Mouse (Mus musculus): ENCODE data around the gene Tapt1. TPM values are rescaled to one million over a fixed set of nuclear protein-coding genes. Genes with fewer than 3 reads are reported as not detected.
"Not testable (repeated sequence)": the region's sequence is repeated elsewhere in the genome, so short reads cannot be mapped to it uniquely, and the experiment has no call there.

Gene Tapt1
- total and polyA plus RNA-seq, 2 experiments from 2014 or later = 15.7 to 36.4 TPM

DNA sequence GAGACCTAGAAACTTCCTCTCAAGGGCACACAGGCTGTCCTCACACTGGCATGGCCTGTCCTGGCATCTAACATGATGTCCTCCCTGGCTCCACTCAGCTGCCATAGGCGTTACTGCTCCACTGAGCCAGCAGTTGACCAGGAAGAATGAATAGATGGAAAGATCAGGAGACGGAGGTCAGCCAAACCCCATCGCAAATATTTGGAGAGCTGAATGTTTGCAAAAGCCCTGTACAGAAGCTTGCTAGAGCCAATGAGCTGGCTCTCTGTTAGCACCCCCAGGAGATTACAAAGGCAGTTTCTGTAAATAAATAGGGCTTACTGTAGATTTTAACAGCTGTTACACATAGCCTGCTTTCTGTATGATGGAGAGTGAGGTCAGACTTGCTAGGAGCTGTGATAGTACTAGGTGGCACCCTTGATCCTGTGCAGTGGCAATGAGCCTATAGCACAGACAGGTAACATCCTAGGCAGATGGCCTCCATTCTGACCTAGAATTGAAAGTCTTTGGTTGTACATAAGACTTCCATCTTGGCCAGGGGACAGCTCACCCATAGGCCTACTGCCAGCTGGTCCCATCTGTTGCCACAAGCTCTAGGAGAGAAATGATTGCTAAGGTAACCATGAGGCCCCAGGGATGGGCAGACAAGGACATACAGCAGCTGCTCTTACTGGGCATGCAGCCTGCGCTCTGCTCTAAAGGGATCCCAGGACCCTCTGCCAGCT is 74.9 kb downstream of the Tapt1 start:
- Histone ChIP-seq H3K27ac (ENCODE audit: low read depth) (no peak overlapping the region), H3K4me2 (ENCODE audit: low read depth, low read length) (no peak overlapping the region), H3K4me3 (ENCODE audit: low read depth, low read length) (no peak overlapping the region), H3K27me3 (ENCODE audit: control insufficient read depth, insufficient read depth, low read length) (no peaks in the 10 kb centered on the region), H3K36me3 (replicated peaks; ENCODE audit: control insufficient read depth, insufficient read depth, low read length) (no peaks in the 10 kb centered on the region), H3K4me1 (ENCODE audit: control insufficient read depth, insufficient read depth) (no peaks in the 10 kb centered on the region), H3K9ac (replicated peaks; ENCODE audit: low read depth, low read length) (no peak overlapping the region), H3K9me3 (replicated peaks; ENCODE audit: control insufficient read depth, low read length) (no peaks in the 10 kb centered on the region)
- DNase-seq (ENCODE audit: low spot score) = no peak
- ATAC-seq (ENCODE audit: insufficient read depth, low read depth) = no peak
- TF ChIP-seq CTCF (IDR thresholded peaks at IDR 0.05; ENCODE audit: low read depth) = no peak
- TF ChIP-seq EP300 (IDR thresholded peaks at IDR 0.05; ENCODE audit: low read depth) = no peak
- 75% methylated on average over 4 of the region's 4 CpGs for WGBS

DNA sequence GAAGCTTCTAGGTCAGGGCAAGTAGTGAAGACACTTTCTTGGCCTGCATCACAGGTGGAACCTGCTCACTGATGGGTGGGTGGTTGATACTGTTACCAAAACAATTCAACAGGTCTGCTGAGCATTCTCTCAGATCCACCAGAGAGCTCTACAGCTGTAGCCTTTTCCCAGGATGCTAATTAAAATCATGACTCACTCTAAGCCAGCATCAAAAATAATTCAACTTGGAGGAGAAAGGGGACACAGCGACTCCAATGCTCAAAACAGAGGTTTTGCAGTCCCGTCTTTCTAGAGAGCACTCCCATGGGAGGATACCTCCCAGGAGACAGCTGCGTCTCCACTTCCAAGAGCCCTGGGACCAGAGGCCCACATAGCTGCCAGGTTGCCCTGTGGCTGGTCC is 78.7 kb downstream of the Tapt1 start:
- H3K27me3 ChIP-seq (ENCODE audit: control insufficient read depth, insufficient read depth, low read length) = no peaks in the 10 kb centered on the region
- H3K4me1 ChIP-seq (ENCODE audit: control insufficient read depth, insufficient read depth) = no peaks in the 10 kb centered on the region
- H3K4me2 ChIP-seq (ENCODE audit: low read depth, low read length) = no peak overlapping the region
- H3K9me3 ChIP-seq (replicated peaks; ENCODE audit: control insufficient read depth, low read length) = no peaks in the 10 kb centered on the region
- no peak overlapping the region for H3K4me3 ChIP-seq (ENCODE audit: low read depth, low read length)
- no peak overlapping the region for H3K27ac ChIP-seq (ENCODE audit: low read depth)
- no peaks in the 10 kb centered on the region for H3K36me3 ChIP-seq (replicated peaks; ENCODE audit: control insufficient read depth, insufficient read depth, low read length)
- WGBS = 80% methylated on average over 3 of the region's 3 CpGs
- TF ChIP-seq CTCF (IDR thresholded peaks at IDR 0.05; ENCODE audit: low read depth) (no peak), EP300 (IDR thresholded peaks at IDR 0.05; ENCODE audit: low read depth) (no peak)
- no peak for ATAC-seq (ENCODE audit: insufficient read depth, low read depth)
- no peak for DNase-seq (ENCODE audit: low spot score)
- H3K9ac ChIP-seq (replicated peaks; ENCODE audit: low read depth, low read length) = no peak overlapping the region

DNA sequence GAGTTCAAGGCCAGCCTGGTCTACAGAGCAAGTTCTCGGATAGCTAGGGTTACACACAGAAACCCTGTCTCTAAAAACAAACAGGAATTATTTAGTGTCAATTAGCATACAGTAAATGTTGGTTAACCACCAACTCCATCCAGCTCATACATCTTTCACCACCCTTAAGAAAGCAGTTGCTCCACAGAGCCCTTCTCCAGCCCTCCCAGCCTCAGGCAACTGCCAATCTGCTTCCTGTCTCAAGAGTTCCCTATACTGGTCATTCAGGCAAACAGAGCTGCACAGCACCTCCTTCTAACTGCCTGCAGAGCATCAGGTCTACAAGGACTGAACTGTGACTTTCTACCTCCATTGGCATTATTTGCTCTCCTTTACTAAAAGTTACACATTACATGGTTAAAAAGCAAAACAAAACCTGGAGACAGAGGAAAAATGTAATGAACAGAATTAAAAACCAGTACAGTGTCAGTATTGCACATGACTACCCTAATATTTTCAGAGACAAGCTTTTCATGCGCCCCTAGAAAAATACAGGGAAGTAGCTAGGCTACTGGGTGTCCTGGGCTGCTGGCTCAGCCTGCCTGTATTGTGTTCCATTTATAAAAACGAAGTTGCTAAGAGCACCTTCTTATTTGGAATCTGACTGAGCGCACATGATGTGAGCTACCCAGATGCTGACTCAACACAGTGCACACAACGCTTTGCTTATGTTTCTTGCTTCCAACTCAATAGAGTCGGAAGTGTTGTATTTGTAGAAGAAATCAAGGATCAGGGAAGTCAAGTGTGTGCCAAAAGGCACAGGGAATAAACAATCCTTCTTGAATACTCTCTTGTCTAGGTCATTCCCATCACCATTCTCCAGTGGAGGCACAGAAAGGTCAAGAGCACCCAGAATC is 79.7 kb downstream of the Tapt1 start:
- TF ChIP-seq EP300 (IDR thresholded peaks at IDR 0.05; ENCODE audit: low read depth) (no peak), CTCF (IDR thresholded peaks at IDR 0.05; ENCODE audit: low read depth) (no peak)
- ATAC-seq (ENCODE audit: insufficient read depth, low read depth) = no peak
- H3K27ac ChIP-seq (ENCODE audit: low read depth) = no peak overlapping the region
- no peak for DNase-seq (ENCODE audit: low spot score)
- no peaks in the 10 kb centered on the region for H3K9me3 ChIP-seq (replicated peaks; ENCODE audit: control insufficient read depth, low read length)
- H3K27me3 ChIP-seq (ENCODE audit: control insufficient read depth, insufficient read depth, low read length) = no peaks in the 10 kb centered on the region
- H3K4me3 ChIP-seq (ENCODE audit: low read depth, low read length) = no peak overlapping the region
- no peaks in the 10 kb centered on the region for H3K4me1 ChIP-seq (ENCODE audit: control insufficient read depth, insufficient read depth)
- H3K9ac ChIP-seq (replicated peaks; ENCODE audit: low read depth, low read length) = no peak overlapping the region
- WGBS = 70% methylated on average over 6 of the region's 6 CpGs
- H3K36me3 ChIP-seq (replicated peaks; ENCODE audit: control insufficient read depth, insufficient read depth, low read length) = no peaks in the 10 kb centered on the region
- no peak overlapping the region for H3K4me2 ChIP-seq (ENCODE audit: low read depth, low read length)

DNA sequence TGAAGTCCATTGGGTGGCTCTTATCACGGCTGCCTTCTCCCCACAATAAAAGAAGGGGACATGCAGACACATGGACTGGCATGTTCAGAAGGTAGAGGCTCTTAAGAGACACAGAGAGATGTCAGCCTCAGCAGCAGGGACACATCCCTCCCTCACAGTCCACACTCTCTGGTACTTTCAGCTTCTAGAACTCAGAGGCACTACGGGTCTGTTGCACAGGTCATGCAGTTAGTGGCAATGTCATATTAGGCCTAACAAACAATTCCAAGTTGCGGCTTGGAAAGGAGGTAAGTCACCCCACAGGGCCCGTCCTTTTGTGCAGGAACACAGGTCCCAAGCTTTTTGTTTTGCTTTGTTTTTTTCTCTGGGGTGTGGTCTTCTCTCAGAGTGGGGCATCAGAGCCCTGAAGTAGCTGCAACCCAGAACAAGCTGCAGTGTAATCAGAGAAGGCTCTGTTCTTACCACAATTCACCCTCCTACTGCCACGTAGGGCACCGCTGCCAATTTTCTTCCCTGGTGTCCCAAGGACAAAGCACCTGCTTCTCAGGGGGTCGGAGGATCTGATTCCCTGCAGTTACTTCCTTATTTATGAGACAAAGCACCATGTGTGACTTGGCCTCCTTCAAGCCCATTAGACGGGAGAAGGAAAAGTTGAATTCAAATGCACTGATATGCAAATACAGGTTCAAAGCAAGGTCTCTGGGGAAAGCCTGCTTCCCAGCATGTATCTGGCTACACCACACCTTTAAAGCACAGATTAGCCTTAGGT is 82.8 kb downstream of the Tapt1 start:
- DNase-seq (ENCODE audit: low spot score) = no peak
- no peak for ATAC-seq (ENCODE audit: insufficient read depth, low read depth)
- H3K27me3 ChIP-seq (ENCODE audit: control insufficient read depth, insufficient read depth, low read length) = no peaks in the 10 kb centered on the region
- no peak for TF ChIP-seq CTCF (IDR thresholded peaks at IDR 0.05; ENCODE audit: low read depth)
- no peak for TF ChIP-seq EP300 (IDR thresholded peaks at IDR 0.05; ENCODE audit: low read depth)
- H3K9ac ChIP-seq (replicated peaks; ENCODE audit: low read depth, low read length) = no peak overlapping the region
- no peaks in the 10 kb centered on the region for H3K9me3 ChIP-seq (replicated peaks; ENCODE audit: control insufficient read depth, low read length)
- no peak overlapping the region for H3K4me2 ChIP-seq (ENCODE audit: low read depth, low read length)
- WGBS = 43% methylated on average over 8 of the region's 8 CpGs
- no peaks in the 10 kb centered on the region for H3K36me3 ChIP-seq (replicated peaks; ENCODE audit: control insufficient read depth, insufficient read depth, low read length)
- no peak overlapping the region for H3K27ac ChIP-seq (ENCODE audit: low read depth)
- no peaks in the 10 kb centered on the region for H3K4me1 ChIP-seq (ENCODE audit: control insufficient read depth, insufficient read depth)
- no peak overlapping the region for H3K4me3 ChIP-seq (ENCODE audit: low read depth, low read length)

DNA sequence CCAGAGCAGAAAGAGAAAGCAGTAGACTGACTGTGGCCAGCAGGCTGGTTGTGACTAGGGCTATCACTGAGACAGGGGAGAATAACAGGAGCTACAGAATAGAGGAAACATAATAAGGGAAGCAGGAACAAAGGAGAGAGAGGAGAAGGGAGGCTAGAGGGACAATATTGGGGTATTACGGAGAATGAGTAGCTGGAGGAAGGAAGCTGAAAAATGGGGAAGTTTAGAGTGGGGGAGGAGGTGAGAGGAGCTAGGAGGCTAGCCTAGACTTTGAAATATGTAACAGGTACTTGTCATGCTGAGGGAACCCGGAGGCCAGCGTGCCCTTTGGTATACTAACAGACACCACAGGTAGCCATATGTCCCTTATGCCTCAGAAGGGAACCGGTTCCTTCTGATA is 98.9 kb downstream of the Tapt1 start:
- no peak overlapping the region for H3K27ac ChIP-seq (ENCODE audit: low read depth)
- no peak overlapping the region for H3K4me3 ChIP-seq (ENCODE audit: low read depth, low read length)
- H3K4me2 ChIP-seq (ENCODE audit: low read depth, low read length) = no peak overlapping the region
- H3K27me3 ChIP-seq (ENCODE audit: control insufficient read depth, insufficient read depth, low read length) = no peaks in the 10 kb centered on the region
- no peak overlapping the region for H3K9ac ChIP-seq (replicated peaks; ENCODE audit: low read depth, low read length)
- ATAC-seq (ENCODE audit: insufficient read depth, low read depth) (no peak), DNase-seq (ENCODE audit: low spot score) (no peak)
- H3K9me3 ChIP-seq (replicated peaks; ENCODE audit: control insufficient read depth, low read length) = no peaks in the 10 kb centered on the region
- TF ChIP-seq EP300 (IDR thresholded peaks at IDR 0.05; ENCODE audit: low read depth) (no peak), CTCF (IDR thresholded peaks at IDR 0.05; ENCODE audit: low read depth) (no peak)
- no peaks in the 10 kb centered on the region for H3K4me1 ChIP-seq (ENCODE audit: control insufficient read depth, insufficient read depth)
- WGBS = 71% methylated on average over 4 of the region's 4 CpGs
- no peaks in the 10 kb centered on the region for H3K36me3 ChIP-seq (replicated peaks; ENCODE audit: control insufficient read depth, insufficient read depth, low read length)

DNA sequence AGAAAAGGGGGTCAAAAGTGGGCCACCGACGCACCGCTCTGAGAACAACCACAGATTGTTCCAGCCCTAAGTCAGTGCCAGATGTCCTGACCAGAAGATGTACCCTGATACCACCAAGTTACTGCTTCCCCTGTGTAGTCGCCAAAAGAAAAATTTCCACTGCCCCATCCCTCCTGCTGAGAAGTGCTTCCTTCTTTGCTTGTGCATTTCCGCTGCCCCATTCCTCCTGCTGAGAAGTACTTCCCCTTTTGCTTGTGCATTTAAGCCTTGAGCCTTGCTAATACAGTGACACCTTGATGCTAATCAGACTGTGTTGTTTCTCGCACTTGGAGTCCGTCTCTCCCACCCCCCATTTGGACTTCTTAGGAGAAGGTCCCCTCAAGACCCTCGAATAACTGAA is 99.9 kb downstream of the Tapt1 start:
- H3K9me3 ChIP-seq (replicated peaks; ENCODE audit: control insufficient read depth, low read length); H3K27me3 ChIP-seq (ENCODE audit: control insufficient read depth, insufficient read depth, low read length); H3K4me2 ChIP-seq (ENCODE audit: low read depth, low read length); H3K4me3 ChIP-seq (ENCODE audit: low read depth, low read length); DNase-seq (ENCODE audit: low spot score); H3K27ac ChIP-seq (ENCODE audit: low read depth); H3K36me3 ChIP-seq (replicated peaks; ENCODE audit: control insufficient read depth, insufficient read depth, low read length); H3K9ac ChIP-seq (replicated peaks; ENCODE audit: low read depth, low read length); H3K4me1 ChIP-seq (ENCODE audit: control insufficient read depth, insufficient read depth); ATAC-seq (ENCODE audit: insufficient read depth, low read depth): not testable (repeated sequence)
- WGBS = 84% methylated on average over 8 of the region's 8 CpGs
